Mouse (Mus musculus) G1E (cell line): ENCODE results near the gene Arhgef11.
"Not testable (repeated sequence)": the region's sequence is repeated elsewhere in the genome, so short reads cannot be mapped to it uniquely, and the experiment has no call there.

Source experiments
- CTCF ChIP-seq: IDR thresholded peaks from 2 replicates; pipeline ENCODE4 v1.5.1; 2012; ENCODE audit warnings: low read depth, low read length, inconsistent platforms, mixed read lengths
- GATA1 ChIP-seq: IDR thresholded peaks from 2 replicates; pipeline ENCODE4 v1.6.1; 2012; ENCODE audit warnings: borderline replicate concordance, low read length, inconsistent platforms, mixed read lengths
- GATA2 ChIP-seq: IDR thresholded peaks from 2 replicates; pipeline ENCODE4 v1.6.1; 2012; ENCODE audit warnings: low read depth, low read length, inconsistent platforms, borderline replicate concordance

GRCm38 (mm10) chr3:87595328-87595727, 22.0 kb upstream of the Arhgef11 start:
- TF ChIP-seq CTCF, GATA2, GATA1: not testable (repeated sequence)
